Mouse (Mus musculus) myocyte (in vitro differentiated cells): ENCODE measurements around the gene Vmn1r74.
"Not testable (repeated sequence)": the region's sequence is repeated elsewhere in the genome, so short reads cannot be mapped to it uniquely, and the experiment has no call there.

Source experiments
- CEBPB ChIP-seq: IDR thresholded peaks from 2 replicates; pipeline ENCODE4 v1.6.1; 2011; ENCODE audit warnings: mild to moderate bottlenecking, moderate library complexity; ENCODE audit not compliant: poor library complexity, insufficient read depth, severe bottlenecking
- E2F4 ChIP-seq: IDR thresholded peaks from one replicate; pipeline ENCODE4 v1.6.1; 2011; ENCODE audit warnings: mild to moderate bottlenecking, control low read depth, moderate library complexity; ENCODE audit not compliant: insufficient read depth
- MAX ChIP-seq: IDR thresholded peaks from one replicate; pipeline ENCODE4 v1.6.1; 2011; ENCODE audit warnings: low read depth, mild to moderate bottlenecking, control low read depth
- MYOD1 ChIP-seq, 3 experiments: IDR thresholded peaks; one replicate each; pipeline ENCODE4 v1.6.1; 2011; ENCODE audit warnings: control low read depth in 2 of 3, low read depth in 2 of 3, mild to moderate bottlenecking in 2 of 3, moderate library complexity in 1 of 3; ENCODE audit not compliant: insufficient read length in 2 of 3, control insufficient read depth in 1 of 3
- MYOG ChIP-seq, 3 experiments: IDR thresholded peaks; one replicate each; pipeline ENCODE4 v1.6.1; 2011; ENCODE audit warnings: control low read depth in 2 of 3, low read depth in 2 of 3, mild to moderate bottlenecking in 2 of 3; ENCODE audit not compliant: insufficient read length in 2 of 3, control insufficient read depth in 1 of 3, insufficient read depth in 1 of 3
- POLR2A ChIP-seq: IDR thresholded peaks from one replicate; pipeline ENCODE4 v1.6.1; 2011; ENCODE audit warnings: low read depth, mild to moderate bottlenecking, control low read depth, moderate library complexity; ENCODE audit not compliant: insufficient read length
- POLR2AphosphoS2 ChIP-seq: IDR thresholded peaks from one replicate; pipeline ENCODE4 v1.6.1; 2011; ENCODE audit warnings: low read depth, control low read depth; ENCODE audit not compliant: insufficient read length
- REST ChIP-seq: IDR thresholded peaks from one replicate; pipeline ENCODE4 v1.6.1; 2011; ENCODE audit warnings: mild to moderate bottlenecking, control low read depth, moderate library complexity; ENCODE audit not compliant: insufficient read depth, insufficient read length
- SRF ChIP-seq: IDR thresholded peaks from one replicate; pipeline ENCODE4 v1.6.1; 2011; ENCODE audit warnings: low read depth; ENCODE audit not compliant: control insufficient read depth, insufficient read length
- TCF12 ChIP-seq: IDR thresholded peaks from one replicate; pipeline ENCODE4 v1.6.1; 2011; ENCODE audit warnings: mild to moderate bottlenecking, control low read depth; ENCODE audit not compliant: poor library complexity, insufficient read depth, severe bottlenecking
- TCF3 ChIP-seq: IDR thresholded peaks from one replicate; pipeline ENCODE4 v1.6.1; 2011; ENCODE audit warnings: low read depth, control low read depth; ENCODE audit not compliant: insufficient read length
- USF1 ChIP-seq: IDR thresholded peaks from one replicate; pipeline ENCODE4 v1.6.1; 2011; ENCODE audit warnings: low read depth, mild to moderate bottlenecking, control low read depth, moderate library complexity

DNA sequence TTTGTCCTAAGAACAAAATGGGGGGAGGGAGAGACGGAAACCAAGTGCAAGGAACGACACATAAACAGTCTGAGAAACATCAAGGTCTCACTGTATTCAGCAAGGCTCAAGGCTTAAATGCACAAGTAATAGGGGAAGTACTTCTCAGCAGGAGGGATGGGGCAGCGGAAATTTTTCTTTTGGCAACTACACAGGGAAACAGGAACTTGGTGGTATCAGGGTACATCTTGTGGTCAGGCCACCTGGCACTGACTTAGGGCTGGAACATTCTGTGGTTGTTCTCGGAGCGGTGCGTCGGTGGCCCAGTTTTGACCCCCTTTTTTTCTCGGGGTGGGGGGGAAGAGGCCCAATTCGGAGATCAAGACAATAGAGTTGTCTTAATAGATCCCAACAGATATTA is 10.5 kb upstream of the Vmn1r74 start:
- not testable (repeated sequence) for TF ChIP-seq POLR2A; MYOG (IDR thresholded peaks at IDR 0.05; ENCODE audit: control insufficient read depth in 1 of 3, insufficient read depth in 1 of 3, insufficient read length in 2 of 3, low read depth in 2 of 3); CEBPB; TCF12; USF1; MAX; SRF; MYOD1 (IDR thresholded peaks at IDR 0.05; ENCODE audit: control insufficient read depth in 1 of 3, insufficient read length in 2 of 3, low read depth in 2 of 3); E2F4; POLR2AphosphoS2; REST; TCF3
